Mouse (Mus musculus): ENCODE results near the gene Spns2. TPM values are rescaled to one million over a fixed set of nuclear protein-coding genes. Genes with fewer than 3 reads are reported as not detected.
A peak's percentile ranks its signal among the peaks of the same experiment; 100 is the strongest.

Spns2 gene
- polyA plus RNA-seq, 1 experiment from 2014 or later = 12.4 TPM

DNA sequence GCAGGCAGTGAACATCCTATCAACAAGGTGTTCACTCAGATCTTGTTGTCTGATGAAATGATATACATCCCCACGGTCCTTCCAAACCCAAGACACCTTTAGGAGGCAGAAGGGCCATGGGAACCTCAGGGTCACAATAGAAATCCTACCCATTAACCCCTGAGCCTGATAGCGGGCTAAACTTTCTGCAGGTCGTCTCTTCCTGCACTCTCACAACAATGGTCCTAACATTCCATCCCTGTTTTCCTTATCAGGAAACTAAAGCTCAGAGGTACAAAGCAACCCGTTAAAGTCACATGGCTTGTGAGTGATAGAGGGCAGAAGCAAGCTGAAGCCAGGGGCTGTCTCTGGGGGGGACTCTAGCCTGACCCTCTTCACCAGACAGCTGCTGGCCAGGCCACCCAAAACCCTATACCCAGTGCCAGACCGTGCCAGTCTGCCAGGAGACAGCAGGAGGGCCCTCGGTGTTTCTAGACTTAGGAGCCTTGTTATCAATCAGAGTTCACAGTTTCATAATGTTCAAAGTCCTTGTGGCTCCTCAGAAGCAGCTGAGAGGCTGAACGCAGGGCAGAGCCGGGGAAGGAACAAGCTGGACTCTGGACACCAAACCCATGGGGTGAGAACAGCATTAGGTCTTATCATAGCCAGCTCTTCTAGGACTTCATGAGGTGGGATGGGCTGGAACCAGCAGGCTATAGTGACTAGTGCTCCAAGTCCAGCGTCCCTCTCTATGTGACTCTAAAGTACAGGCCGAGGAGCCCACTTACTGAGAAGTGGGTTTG, 14.5 kb upstream of the Spns2 start:
- Histone ChIP-seq H3K4me3 (replicated peaks; ENCODE audit: low read length) (no peak overlapping the region), H3K4me1 (replicated peaks; ENCODE audit: control insufficient read depth, insufficient read depth, low read length) (peaks cover 3% of the 10 kb centered on the region), H3K27ac (no peak overlapping the region), H3K36me3 (replicated peaks; ENCODE audit: control insufficient read depth, insufficient read depth) (no peaks in the 10 kb centered on the region), H3K4me2 (replicated peaks) (no peak overlapping the region), H3K27me3 (ENCODE audit: control insufficient read depth, insufficient read depth, low read length) (no peaks in the 10 kb centered on the region), H3K9me3 (ENCODE audit: control insufficient read depth, low read length) (no peaks in the 10 kb centered on the region), H3K9ac (no peak overlapping the region)
- DNase-seq (ENCODE audit: low spot score) (no peak), ATAC-seq (ENCODE audit: low FRiP score) (no peak)
- WGBS = 73% methylated on average over 10 of the region's 10 CpGs

DNA sequence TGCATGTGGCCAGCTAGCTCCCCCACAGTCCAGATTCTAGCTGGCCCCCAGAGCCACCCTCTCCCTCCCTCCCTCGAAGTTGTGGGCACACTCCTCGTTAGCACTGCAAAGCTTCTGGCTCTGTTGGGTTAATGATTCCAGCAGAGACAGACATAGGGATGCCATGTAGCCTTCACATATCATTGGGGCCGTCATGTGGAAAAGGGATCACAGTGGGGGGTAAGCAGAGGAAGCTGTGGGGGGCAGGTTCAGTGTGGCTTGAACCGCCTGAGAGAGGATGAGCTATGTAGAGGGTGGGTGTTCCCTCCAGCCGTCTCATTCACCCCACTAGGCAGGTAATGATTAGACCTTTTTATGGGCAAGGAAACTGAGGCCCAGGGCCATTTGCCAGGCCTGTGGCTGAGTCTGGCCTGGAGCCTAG, 13.8 kb upstream of the Spns2 start:
- no peaks in the 10 kb centered on the region for H3K36me3 ChIP-seq (replicated peaks; ENCODE audit: control insufficient read depth, insufficient read depth)
- no peak overlapping the region for H3K4me3 ChIP-seq (replicated peaks; ENCODE audit: low read length)
- H3K9ac ChIP-seq = no peak overlapping the region
- H3K27me3 ChIP-seq (ENCODE audit: control insufficient read depth, insufficient read depth, low read length) = no peaks in the 10 kb centered on the region
- DNase-seq (ENCODE audit: low spot score) = no peak
- ATAC-seq (ENCODE audit: low FRiP score) = no peak
- no peaks in the 10 kb centered on the region for H3K9me3 ChIP-seq (ENCODE audit: control insufficient read depth, low read length)
- H3K4me1 ChIP-seq (replicated peaks; ENCODE audit: control insufficient read depth, insufficient read depth, low read length) = peaks cover 3% of the 10 kb centered on the region
- no peak overlapping the region for H3K4me2 ChIP-seq (replicated peaks)
- 25% methylated on average over 5 of the region's 5 CpGs for WGBS
- H3K27ac ChIP-seq = no peak overlapping the region

DNA sequence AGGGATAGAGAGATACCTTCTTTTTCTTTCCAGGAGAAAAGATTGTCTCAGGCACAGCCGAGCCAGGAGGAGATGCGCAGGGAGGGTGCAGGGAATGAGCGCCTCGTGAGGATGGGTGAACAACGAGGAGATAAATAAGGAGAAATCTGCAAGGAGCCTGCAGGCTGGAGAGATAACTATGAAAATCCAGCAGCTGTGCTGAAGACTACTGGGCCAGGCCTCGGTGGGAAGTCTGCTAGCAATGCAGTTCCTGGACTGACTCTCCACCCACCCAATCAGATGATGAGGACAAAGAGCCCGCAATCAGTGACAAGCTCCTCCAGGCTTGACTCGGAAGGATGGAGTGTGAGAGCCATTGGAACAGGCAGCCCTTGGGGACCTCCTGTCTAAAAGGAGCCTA, 12.5 kb upstream of the Spns2 start:
- Histone ChIP-seq H3K27me3 (ENCODE audit: control insufficient read depth, insufficient read depth, low read length) (no peaks in the 10 kb centered on the region), H3K4me2 (replicated peaks) (no peak overlapping the region), H3K36me3 (replicated peaks; ENCODE audit: control insufficient read depth, insufficient read depth) (no peaks in the 10 kb centered on the region), H3K9me3 (ENCODE audit: control insufficient read depth, low read length) (no peaks in the 10 kb centered on the region), H3K4me1 (replicated peaks; ENCODE audit: control insufficient read depth, insufficient read depth, low read length) (peaks cover 3% of the 10 kb centered on the region), H3K4me3 (replicated peaks; ENCODE audit: low read length) (no peak overlapping the region), H3K9ac (no peak overlapping the region), H3K27ac (no peak overlapping the region)
- WGBS = 16% methylated on average over 8 of the region's 8 CpGs
- DNase-seq (ENCODE audit: low spot score) (no peak), ATAC-seq (ENCODE audit: low FRiP score) (0 out of 2 replicates have a peak, but pooled peaks have one; percentile 32)

DNA sequence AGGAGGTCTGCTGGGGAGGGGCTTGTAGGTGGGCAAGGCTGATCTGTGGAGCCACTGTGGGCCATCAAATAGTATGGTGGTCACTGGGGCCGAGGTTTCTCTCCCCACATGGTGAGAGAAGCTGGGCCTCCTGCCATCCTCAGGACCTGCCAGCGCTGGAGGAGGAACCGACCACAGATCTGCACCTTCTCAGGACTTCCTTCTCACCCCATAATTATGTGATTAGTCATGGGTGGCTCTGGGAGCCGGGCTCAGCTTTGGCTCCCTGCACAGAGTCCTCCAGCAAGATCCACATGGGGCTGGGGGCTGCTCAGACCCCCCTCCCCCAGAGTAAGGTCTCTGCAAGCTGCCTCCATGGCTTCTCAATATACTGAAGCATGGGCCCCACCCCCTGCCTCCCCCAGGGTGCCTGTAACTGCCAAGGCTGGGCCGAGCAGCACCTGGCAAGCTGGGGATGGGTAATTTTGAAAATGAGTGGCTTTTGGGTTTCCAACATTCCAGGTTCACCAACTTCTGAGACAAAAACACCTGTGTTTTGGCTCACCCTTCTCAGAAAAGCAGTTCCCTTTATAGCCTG, 11.8 kb upstream of the Spns2 start:
- no peak for ATAC-seq (ENCODE audit: low FRiP score)
- DNase-seq (ENCODE audit: low spot score) = no peak
- no peak overlapping the region for H3K4me2 ChIP-seq (replicated peaks)
- 37% methylated on average over 5 of the region's 5 CpGs for WGBS
- H3K27ac ChIP-seq = no peak overlapping the region
- H3K4me1 ChIP-seq (replicated peaks; ENCODE audit: control insufficient read depth, insufficient read depth, low read length) = peaks cover 3% of the 10 kb centered on the region
- no peaks in the 10 kb centered on the region for H3K27me3 ChIP-seq (ENCODE audit: control insufficient read depth, insufficient read depth, low read length)
- H3K36me3 ChIP-seq (replicated peaks; ENCODE audit: control insufficient read depth, insufficient read depth) = no peaks in the 10 kb centered on the region
- H3K9me3 ChIP-seq (ENCODE audit: control insufficient read depth, low read length) = no peaks in the 10 kb centered on the region
- no peak overlapping the region for H3K9ac ChIP-seq
- H3K4me3 ChIP-seq (replicated peaks; ENCODE audit: low read length) = no peak overlapping the region

DNA sequence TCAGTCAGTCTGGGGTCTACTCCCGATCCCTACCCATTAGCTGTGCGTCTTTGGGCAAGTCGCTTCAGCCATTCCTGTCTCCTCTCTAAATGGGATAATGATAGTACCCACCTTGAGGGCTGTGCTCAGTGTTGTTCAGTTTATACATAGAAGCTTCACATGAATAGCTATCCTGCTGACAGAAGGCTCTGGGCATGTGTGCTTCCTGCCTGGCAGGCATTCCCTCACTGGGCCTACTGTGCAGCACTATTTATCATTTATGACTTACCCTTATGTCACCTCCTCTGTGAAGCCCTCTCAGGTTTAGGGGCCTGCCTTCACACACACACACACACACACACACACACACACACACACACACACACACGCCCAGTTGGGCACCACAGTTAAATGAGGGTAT, 10.4 kb upstream of the Spns2 start:
- H3K4me2 ChIP-seq (replicated peaks) = no peak overlapping the region
- H3K27me3 ChIP-seq (ENCODE audit: control insufficient read depth, insufficient read depth, low read length) = no peaks in the 10 kb centered on the region
- ATAC-seq (ENCODE audit: low FRiP score) (no peak), DNase-seq (ENCODE audit: low spot score) (no peak)
- 89% methylated on average over 4 of the region's 4 CpGs for WGBS
- peaks cover 3% of the 10 kb centered on the region for H3K4me1 ChIP-seq (replicated peaks; ENCODE audit: control insufficient read depth, insufficient read depth, low read length)
- H3K27ac ChIP-seq = no peak overlapping the region
- no peak overlapping the region for H3K4me3 ChIP-seq (replicated peaks; ENCODE audit: low read length)
- H3K36me3 ChIP-seq (replicated peaks; ENCODE audit: control insufficient read depth, insufficient read depth) = no peaks in the 10 kb centered on the region
- no peak overlapping the region for H3K9ac ChIP-seq
- no peaks in the 10 kb centered on the region for H3K9me3 ChIP-seq (ENCODE audit: control insufficient read depth, low read length)

DNA sequence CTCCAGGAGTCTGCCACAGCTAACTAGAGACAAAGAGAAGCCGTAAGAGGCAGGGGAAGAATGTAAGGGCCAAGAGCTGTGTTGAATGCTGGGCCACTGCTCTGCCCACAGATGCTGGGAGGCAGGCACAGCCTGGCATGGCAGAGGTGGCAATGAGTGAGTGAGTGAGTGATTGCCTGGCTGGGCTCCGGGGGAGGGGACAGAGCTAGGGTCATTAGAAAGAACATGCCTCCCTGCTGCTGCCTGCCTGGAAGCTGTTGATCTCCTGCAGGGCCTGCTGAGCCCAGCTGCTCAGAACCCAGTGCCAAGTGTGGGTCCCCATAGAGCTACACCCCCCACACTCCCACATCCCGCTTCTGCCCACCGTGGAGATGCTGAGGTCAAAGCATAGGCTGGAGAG, 7.7 kb upstream of the Spns2 start:
- no peak; the same call in 1 of the 2 replicates for ATAC-seq (ENCODE audit: low FRiP score)
- no peak for DNase-seq (ENCODE audit: low spot score)
- peak overlapping the region; percentile 34; the same call in 1 of the 2 replicates for H3K27ac ChIP-seq
- WGBS = 18% methylated on average over 4 of the region's 4 CpGs
- H3K4me3 ChIP-seq (replicated peaks; ENCODE audit: low read length) = no peak overlapping the region
- no peaks in the 10 kb centered on the region for H3K27me3 ChIP-seq (ENCODE audit: control insufficient read depth, insufficient read depth, low read length)
- H3K4me2 ChIP-seq (replicated peaks) = no peak overlapping the region
- H3K9ac ChIP-seq = no peak overlapping the region
- no peaks in the 10 kb centered on the region for H3K36me3 ChIP-seq (replicated peaks; ENCODE audit: control insufficient read depth, insufficient read depth)
- H3K9me3 ChIP-seq (ENCODE audit: control insufficient read depth, low read length) = no peaks in the 10 kb centered on the region
- H3K4me1 ChIP-seq (replicated peaks; ENCODE audit: control insufficient read depth, insufficient read depth, low read length) = no peaks in the 10 kb centered on the region; the same call in 1 of the 2 replicates

DNA sequence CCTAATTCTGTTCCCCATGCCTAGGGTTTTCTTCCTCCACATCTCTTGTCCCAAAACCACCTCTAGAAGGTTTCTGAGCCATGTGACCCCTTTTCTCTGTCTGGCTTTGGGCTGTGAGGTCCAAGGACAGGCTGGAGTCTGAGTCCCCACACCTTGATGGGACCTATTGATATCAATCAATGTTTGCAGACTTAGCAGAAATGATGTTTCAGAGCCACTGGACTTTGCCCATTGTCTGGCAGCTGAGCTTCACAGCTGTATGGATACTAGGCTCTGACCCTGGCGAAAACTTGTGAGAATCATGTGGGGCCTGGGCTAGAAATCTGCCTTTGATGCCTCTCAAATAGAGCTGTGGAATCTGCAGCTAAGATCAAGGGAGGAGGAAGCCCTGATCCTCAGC, 7.1 kb upstream of the Spns2 start:
- H3K9ac ChIP-seq = no peak overlapping the region
- 77% methylated on average over 1 of the region's 1 CpGs for WGBS
- peak overlapping the region; percentile 34; the same call in 1 of the 2 replicates for H3K27ac ChIP-seq

DNA sequence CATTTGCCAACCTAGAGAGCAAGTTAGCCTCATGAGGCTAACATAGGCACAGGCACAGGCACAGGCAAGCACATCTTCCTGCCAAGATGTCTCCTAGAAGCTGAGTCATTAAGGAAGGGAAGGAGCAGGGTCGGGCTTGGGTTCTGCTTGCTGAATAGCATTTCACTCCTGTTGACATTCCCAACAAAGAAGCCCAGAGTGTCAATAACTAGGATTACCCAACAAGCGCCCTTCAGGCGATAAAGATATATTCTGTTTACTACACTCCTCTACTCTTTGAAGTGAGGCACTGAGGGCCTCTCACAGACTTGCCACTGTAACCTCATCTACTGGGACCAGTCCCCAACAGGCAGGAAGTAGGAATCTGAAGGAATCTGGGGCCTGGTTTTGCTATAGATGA, 6.4 kb upstream of the Spns2 start:
- no peak overlapping the region for H3K27ac ChIP-seq
- H3K4me1 ChIP-seq (replicated peaks; ENCODE audit: control insufficient read depth, insufficient read depth, low read length) = no peaks in the 10 kb centered on the region; the same call in 1 of the 2 replicates
- H3K4me2 ChIP-seq (replicated peaks) = no peak overlapping the region
- H3K9ac ChIP-seq = no peak overlapping the region
- H3K4me3 ChIP-seq (replicated peaks; ENCODE audit: low read length) = no peak overlapping the region
- H3K36me3 ChIP-seq (replicated peaks; ENCODE audit: control insufficient read depth, insufficient read depth) = no peaks in the 10 kb centered on the region
- 71% methylated on average over 3 of the region's 3 CpGs for WGBS
- no peaks in the 10 kb centered on the region for H3K9me3 ChIP-seq (ENCODE audit: control insufficient read depth, low read length)
- DNase-seq (ENCODE audit: low spot score) (no peak), ATAC-seq (ENCODE audit: low FRiP score) (no peak)
- H3K27me3 ChIP-seq (ENCODE audit: control insufficient read depth, insufficient read depth, low read length) = no peaks in the 10 kb centered on the region

More for the DNA sequence above, 7.1 kb upstream of the Spns2 start:
- Histone ChIP-seq H3K9me3 (ENCODE audit: control insufficient read depth, low read length) (no peaks in the 10 kb centered on the region), H3K36me3 (replicated peaks; ENCODE audit: control insufficient read depth, insufficient read depth) (no peaks in the 10 kb centered on the region), H3K4me1 (replicated peaks; ENCODE audit: control insufficient read depth, insufficient read depth, low read length) (no peaks in the 10 kb centered on the region; the same call in 1 of the 2 replicates), H3K4me3 (replicated peaks; ENCODE audit: low read length) (no peak overlapping the region), H3K27me3 (ENCODE audit: control insufficient read depth, insufficient read depth, low read length) (no peaks in the 10 kb centered on the region), H3K4me2 (replicated peaks) (no peak overlapping the region)
- ATAC-seq (ENCODE audit: low FRiP score) = no peak
- DNase-seq (ENCODE audit: low spot score) = no peak

DNA sequence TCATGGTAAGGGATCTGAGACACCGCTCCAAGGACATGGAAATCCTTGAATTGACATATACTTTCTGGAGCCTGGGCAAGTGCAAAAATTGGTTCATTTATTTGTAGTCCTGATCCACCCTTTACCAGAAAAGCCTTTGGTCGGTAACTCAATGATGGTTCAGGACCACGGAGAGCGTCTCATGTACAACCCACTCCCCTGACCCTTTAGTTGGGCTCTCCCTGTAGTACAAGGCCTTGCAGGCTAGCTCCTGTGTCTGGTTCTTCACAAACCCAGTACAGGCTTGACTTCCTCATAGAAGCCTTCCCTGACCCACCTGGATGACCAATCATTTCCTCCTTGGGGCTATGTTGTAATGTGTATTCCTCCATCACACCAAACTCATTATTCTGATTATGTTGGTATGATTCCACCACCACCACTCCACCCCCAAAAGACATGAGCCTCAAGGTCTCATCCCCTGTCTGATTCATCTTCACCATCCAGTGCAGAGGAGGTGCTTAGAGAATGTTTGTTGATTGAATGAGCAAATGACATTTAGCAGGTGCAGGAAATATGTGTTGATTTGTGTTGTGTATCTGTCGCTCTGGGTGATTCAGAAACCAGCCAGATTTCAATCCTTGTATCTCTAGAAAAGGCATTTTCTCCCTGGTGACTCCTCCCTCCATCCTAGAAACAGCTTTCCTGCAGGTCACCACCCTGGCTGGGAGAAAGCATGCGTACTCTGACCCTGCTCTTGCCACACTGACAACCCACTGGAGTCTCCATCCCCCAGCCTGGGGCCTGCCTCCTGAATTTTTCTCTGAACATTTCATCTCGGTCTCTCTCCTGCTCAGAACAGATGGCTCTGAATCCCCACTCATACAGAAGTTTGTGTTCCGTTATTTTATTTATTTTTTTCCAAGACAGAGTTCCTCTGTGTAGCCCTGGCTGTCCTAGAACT, 4.6 kb upstream of the Spns2 start:
- Histone ChIP-seq H3K36me3 (replicated peaks; ENCODE audit: control insufficient read depth, insufficient read depth) (no peaks in the 10 kb centered on the region), H3K4me3 (replicated peaks; ENCODE audit: low read length) (no peak overlapping the region), H3K4me2 (replicated peaks) (no peak overlapping the region), H3K27me3 (ENCODE audit: control insufficient read depth, insufficient read depth, low read length) (no peaks in the 10 kb centered on the region), H3K27ac (no peak overlapping the region), H3K9ac (no peak overlapping the region), H3K4me1 (replicated peaks; ENCODE audit: control insufficient read depth, insufficient read depth, low read length) (no peaks in the 10 kb centered on the region; the same call in 1 of the 2 replicates), H3K9me3 (ENCODE audit: control insufficient read depth, low read length) (no peaks in the 10 kb centered on the region)
- ATAC-seq (ENCODE audit: low FRiP score) = no peak
- WGBS = 58% methylated on average over 8 of the region's 8 CpGs
- DNase-seq (ENCODE audit: low spot score) = no peak

Measured in hindbrain, embryonic 14.5 days (tissue).